Mouse (Mus musculus) brown adipose tissue, adult 24 weeks (tissue): ENCODE data around the gene Ascl5. TPM values are rescaled to one million over a fixed set of nuclear protein-coding genes. Genes with fewer than 3 reads are reported as not detected.

ENCODE experiments used
- H3K27ac ChIP-seq: fragments of 200-500 bp; replicated peaks from 2 replicates; pipeline ENCODE4 v1.5.1; 2012; ENCODE audit warnings: low read depth, mild to moderate bottlenecking, low read length
- H3K4me1 ChIP-seq: fragments of 200-500 bp; 2 replicates; pipeline ENCODE4 v1.6.1; 2012; ENCODE audit warnings: low read length, mixed read lengths; ENCODE audit not compliant: control insufficient read depth, insufficient read depth, insufficient read length
- H3K4me3 ChIP-seq: fragments of 200-500 bp; 2 replicates; pipeline ENCODE4 v1.5.1; 2012; ENCODE audit warnings: low read depth, mild to moderate bottlenecking, low read length, moderate library complexity; ENCODE audit not compliant: insufficient read depth
- polyA plus RNA-seq: library from polyadenylated mRNA; stranded (reverse); fragments of >200 nt; gene quantifications from 2 replicates; pipeline ENCODE4 v1.2.4, GENCODE M21; 2012; ENCODE audit not compliant: missing spikeins, insufficient read depth, insufficient read length

The Ascl5 gene
- polyA plus RNA-seq, 1 experiment: not detected

GRCm38 (mm10) chr1:136038746-136039538 is 11.7 kb upstream of the Ascl5 start:
- no peaks in the 10 kb centered on the region for H3K4me1 ChIP-seq
- no peak overlapping the region for H3K4me3 ChIP-seq
- H3K27ac ChIP-seq: no peak overlapping the region

- H3K4me1 ChIP-seq: no peaks in the 10 kb centered on the region
- no peak overlapping the region for H3K4me3 ChIP-seq
- H3K27ac ChIP-seq: no peak overlapping the region
Observed at GRCm38 (mm10) chr1:136040452-136040851, 10.2 kb upstream of the Ascl5 start.

- Histone ChIP-seq H3K27ac (no peak overlapping the region), H3K4me1 (no peaks in the 10 kb centered on the region), H3K4me3 (no peak overlapping the region)
Observed at GRCm38 (mm10) chr1:136040874-136041273, 9.7 kb upstream of the Ascl5 start.

- Histone ChIP-seq H3K4me1 (no peaks in the 10 kb centered on the region), H3K4me3 (no peak overlapping the region), H3K27ac (no peak overlapping the region)
Observed at GRCm38 (mm10) chr1:136045774-136046173, 4.8 kb upstream of the Ascl5 start.

GRCm38 (mm10) chr1:136047432-136047831 is 3.2 kb upstream of the Ascl5 start:
- no peak overlapping the region for H3K4me3 ChIP-seq
- no peak overlapping the region for H3K27ac ChIP-seq
- H3K4me1 ChIP-seq: no peaks in the 10 kb centered on the region

GRCm38 (mm10) chr1:136047894-136048293 is 2.7 kb upstream of the Ascl5 start:
- no peak overlapping the region for H3K4me3 ChIP-seq
- no peak overlapping the region for H3K27ac ChIP-seq
- H3K4me1 ChIP-seq: no peaks in the 10 kb centered on the region

GRCm38 (mm10) chr1:136051013-136051315 is 360 bp downstream of the Ascl5 start:
- H3K4me1 ChIP-seq: no peaks in the 10 kb centered on the region
- no peak overlapping the region for H3K27ac ChIP-seq
- H3K4me3 ChIP-seq: no peak overlapping the region

- no peaks in the 10 kb centered on the region for H3K4me1 ChIP-seq
- H3K27ac ChIP-seq: no peak overlapping the region
- H3K4me3 ChIP-seq: no peak overlapping the region
Observed at GRCm38 (mm10) chr1:136051465-136051864, 861 bp downstream of the Ascl5 start.

GRCm38 (mm10) chr1:136052547-136052946 is 1.9 kb downstream of the Ascl5 start, which contains the start of gene Cacna1s:
TSS of gene Cacna1s (plus strand) at chr1:136052750.
- no peak within 1 kb of the TSS for H3K27ac ChIP-seq
- H3K4me3 ChIP-seq: no peak within 1 kb of the TSS; the same call in 1 of the 2 replicates
- no peaks in the 10 kb centered on the region for H3K4me1 ChIP-seq

- Histone ChIP-seq H3K27ac (no peak overlapping the region), H3K4me3 (no peak overlapping the region), H3K4me1 (no peaks in the 10 kb centered on the region)
Observed at GRCm38 (mm10) chr1:136055771-136056170, 5.2 kb downstream of the Ascl5 start.

GRCm38 (mm10) chr1:136058594-136058993 is 8.0 kb downstream of the Ascl5 start:
- Histone ChIP-seq H3K27ac (no peak overlapping the region), H3K4me1 (no peaks in the 10 kb centered on the region), H3K4me3 (no peak overlapping the region)

GRCm38 (mm10) chr1:136061041-136061789 is 10.6 kb downstream of the Ascl5 start:
- Histone ChIP-seq H3K4me3 (no peak overlapping the region), H3K27ac (no peak overlapping the region), H3K4me1 (no peaks in the 10 kb centered on the region)

GRCm38 (mm10) chr1:136061790-136062141 is 11.2 kb downstream of the Ascl5 start:
- H3K4me3 ChIP-seq: no peak overlapping the region
- no peaks in the 10 kb centered on the region for H3K4me1 ChIP-seq
- no peak overlapping the region for H3K27ac ChIP-seq

- no peak overlapping the region for H3K27ac ChIP-seq
- no peaks in the 10 kb centered on the region; the same call in 1 of the 2 replicates for H3K4me1 ChIP-seq
- H3K4me3 ChIP-seq: no peak overlapping the region
Observed at GRCm38 (mm10) chr1:136063991-136064390, 13.4 kb downstream of the Ascl5 start.

- Histone ChIP-seq H3K4me3 (no peak overlapping the region), H3K27ac (no peak overlapping the region), H3K4me1 (no peaks in the 10 kb centered on the region; the same call in 1 of the 2 replicates)
Observed at GRCm38 (mm10) chr1:136066621-136067020, 16.0 kb downstream of the Ascl5 start.

- Histone ChIP-seq H3K4me1 (no peaks in the 10 kb centered on the region; the same call in 1 of the 2 replicates), H3K27ac (no peak overlapping the region)
Observed at GRCm38 (mm10) chr1:136067579-136067978, 17.0 kb downstream of the Ascl5 start.

More at GRCm38 (mm10) chr1:136067579-136067978, 17.0 kb downstream of the Ascl5 start:
- no peak overlapping the region for H3K4me3 ChIP-seq
